Comparison of ENCODE assay signal across 26 mouse cellular contexts in genomic region chr14:24179466-24179991, GRCm38 (mm10).
A peak's percentile ranks its signal among the peaks of the same experiment; 100 is the strongest.
DNase-seq lines count a peak whose midpoint lies in the region; ATAC-seq and TF ChIP-seq lines count a peak whose summit lies in the region.
"Had no signal": no experiment of that assay in that cellular context is flagged by ENCODE, and none has a peak within 500 bp of the region (broad histone marks: within the 10 kb centered on the region; RNA-seq: fewer than 3 reads in every experiment).

No protein-coding gene starts in this region.

- peak; percentile 38 to 48 for DNase-seq in adrenal gland, postnatal 36 days
- DNase-seq in adrenal gland, postnatal 10 days: no peak
- no peak for DNase-seq in kidney, postnatal 25 days
- peak; percentile 21 for DNase-seq in lung, postnatal 0 days (ENCODE audit: low spot score)
- no peak for DNase-seq in lung, adult 2 months
- DNase-seq in embryonic facial prominence, embryonic 14.5 days (ENCODE audit: low spot score): peak; percentile 65
- DNase-seq in natural killer cell, adult 2 months (ENCODE audit: low spot score in 2 of 2): no peak
- DNase-seq: cerebellum, adult 18-20 months; cerebellum, postnatal 14 days; gastrocnemius, postnatal 36 days; heart, adult 2 months; heart, postnatal 14 days; liver, embryonic 13.5 days; retina, postnatal 1 day; right cerebral cortex, postnatal 25 days; spleen, adult 18-20 months had no signal

- no peak for TF ChIP-seq CTCF in lung, postnatal 0 days (IDR thresholded peaks at IDR 0.05)
- TF ChIP-seq CTCF in lung, adult 2 months (IDR thresholded peaks at IDR 0.05; ENCODE audit: insufficient read depth, low read length): no peak

- TF ChIP-seq EP300 in lung, postnatal 0 days (IDR thresholded peaks at IDR 0.05): no peak

- TF ChIP-seq POLR2A in lung, adult 2 months (IDR thresholded peaks at IDR 0.05; ENCODE audit: borderline replicate concordance, extremely low read depth, low read depth, low read length): no peak

- 81% methylated on average over 6 of the region's 6 CpGs for WGBS in kidney, embryonic 15.5 days
- WGBS in lung, postnatal 0 days: 67% methylated on average over 6 of the region's 6 CpGs
- 63% methylated on average over 6 of the region's 6 CpGs for WGBS in lung, adult 2 months
- WGBS in embryonic facial prominence, embryonic 14.5 days: 67% methylated on average over 6 of the region's 6 CpGs

- H3K4me2 ChIP-seq in kidney, embryonic 15.5 days: no peak overlapping the region
- H3K4me2 ChIP-seq in lung, postnatal 0 days (replicated peaks; ENCODE audit: low read depth, low read length): no peak overlapping the region
- H3K4me2 ChIP-seq in embryonic facial prominence, embryonic 14.5 days (ENCODE audit: low read depth, low read length): no peak overlapping the region
- H3K4me2 ChIP-seq: embryonic facial prominence, embryonic 12.5 days; forebrain, embryonic 13.5 days; heart, embryonic 13.5 days; liver, embryonic 13.5 days; midbrain, embryonic 15.5 days; neural tube, embryonic 13.5 days had no signal

- no peaks in the 10 kb centered on the region for H3K27me3 ChIP-seq in kidney, embryonic 15.5 days
- H3K27me3 ChIP-seq in lung, postnatal 0 days (replicated peaks; ENCODE audit: insufficient read depth, low read length): no peaks in the 10 kb centered on the region
- H3K27me3 ChIP-seq in embryonic facial prominence, embryonic 14.5 days (replicated peaks; ENCODE audit: control insufficient read depth, insufficient read depth, low read length): no peaks in the 10 kb centered on the region
- H3K27me3 ChIP-seq: embryonic facial prominence, embryonic 12.5 days; forebrain, embryonic 13.5 days; heart, embryonic 13.5 days; liver, embryonic 13.5 days; midbrain, embryonic 15.5 days; neural tube, embryonic 13.5 days; Patski had no signal

- no peaks in the 10 kb centered on the region for H3K9me3 ChIP-seq in kidney, embryonic 15.5 days (replicated peaks)
- H3K9me3 ChIP-seq in lung, postnatal 0 days (ENCODE audit: low read length): no peaks in the 10 kb centered on the region
- H3K9me3 ChIP-seq in embryonic facial prominence, embryonic 14.5 days (ENCODE audit: control insufficient read depth, low read length): no peaks in the 10 kb centered on the region
- H3K9me3 ChIP-seq: embryonic facial prominence, embryonic 12.5 days; forebrain, embryonic 13.5 days; G1E; heart, embryonic 13.5 days; liver, embryonic 13.5 days; midbrain, embryonic 15.5 days; neural tube, embryonic 13.5 days had no signal

- peaks cover 43% of the 10 kb centered on the region for H3K36me3 ChIP-seq in kidney, embryonic 15.5 days
- H3K36me3 ChIP-seq in lung, postnatal 0 days (ENCODE audit: insufficient read depth, low read length): peaks cover 10% of the 10 kb centered on the region
- peaks cover 30% of the 10 kb centered on the region for H3K36me3 ChIP-seq in embryonic facial prominence, embryonic 14.5 days (ENCODE audit: control insufficient read depth, insufficient read depth, low read length)
- H3K36me3 ChIP-seq: liver, embryonic 13.5 days had no signal

- H3K9ac ChIP-seq in kidney, embryonic 15.5 days: no peak overlapping the region
- no peak overlapping the region for H3K9ac ChIP-seq in lung, postnatal 0 days (replicated peaks; ENCODE audit: low read depth)
- no peak overlapping the region for H3K9ac ChIP-seq in embryonic facial prominence, embryonic 14.5 days (ENCODE audit: low read depth, low read length)
- H3K9ac ChIP-seq: embryonic facial prominence, embryonic 12.5 days; forebrain, embryonic 13.5 days; heart, embryonic 13.5 days; liver, embryonic 13.5 days; midbrain, embryonic 15.5 days; neural tube, embryonic 13.5 days had no signal

- peaks cover 7% of the 10 kb centered on the region; the same call in 1 of the 2 replicates for H3K4me1 ChIP-seq in kidney, embryonic 15.5 days
- no peaks in the 10 kb centered on the region for H3K4me1 ChIP-seq in lung, postnatal 0 days (ENCODE audit: insufficient read depth, low read depth, low read length)
- no peaks in the 10 kb centered on the region for H3K4me1 ChIP-seq in lung, adult 2 months (ENCODE audit: control insufficient read depth, insufficient read depth, low read length)
- H3K4me1 ChIP-seq in embryonic facial prominence, embryonic 14.5 days (ENCODE audit: control insufficient read depth, insufficient read depth, low read length): 0 out of 2 replicates have a peak, but pooled peaks cover 3% of the 10 kb centered on the region
- H3K4me1 ChIP-seq: liver, embryonic 13.5 days had no signal

- H3K27ac ChIP-seq in kidney, embryonic 15.5 days: peak overlapping the region; percentile 22; the same call in 1 of the 2 replicates
- no peak overlapping the region for H3K27ac ChIP-seq in lung, postnatal 0 days (ENCODE audit: low read length)
- H3K27ac ChIP-seq in embryonic facial prominence, embryonic 14.5 days (replicated peaks; ENCODE audit: low read depth, low read length): peak overlapping the region; percentile 45; the same call in 1 of the 2 replicates
- H3K27ac ChIP-seq: embryonic facial prominence, embryonic 12.5 days; forebrain, embryonic 13.5 days; heart, adult 2 months; heart, embryonic 13.5 days; hindbrain, postnatal 0 days; liver, embryonic 13.5 days; macrophage; midbrain, embryonic 15.5 days; neural tube, embryonic 13.5 days had no signal

- ATAC-seq in kidney, embryonic 15.5 days (replicated peaks; ENCODE audit: low FRiP score): no peak
- ATAC-seq in lung, postnatal 0 days: no peak
- peak; percentile 42 for ATAC-seq in embryonic facial prominence, embryonic 14.5 days (ENCODE audit: low read depth)
- ATAC-seq: forebrain, embryonic 13.5 days; hindbrain, postnatal 0 days; midbrain, embryonic 15.5 days; Patski had no signal

- H3K4me3 ChIP-seq in kidney, embryonic 15.5 days (replicated peaks): no peak overlapping the region
- no peak overlapping the region for H3K4me3 ChIP-seq in lung, postnatal 0 days (ENCODE audit: low read depth, low read length)
- no peak overlapping the region for H3K4me3 ChIP-seq in lung, adult 2 months (replicated peaks; ENCODE audit: extremely low read depth, low read depth, low read length)
- no peak overlapping the region for H3K4me3 ChIP-seq in embryonic facial prominence, embryonic 14.5 days (ENCODE audit: low read depth, low read length)
- H3K4me3 ChIP-seq: embryonic facial prominence, embryonic 12.5 days; forebrain, embryonic 13.5 days; heart, adult 2 months; heart, embryonic 13.5 days; liver, embryonic 13.5 days; midbrain, embryonic 15.5 days; neural tube, embryonic 13.5 days had no signal

Comparison
In these comparisons a context has a peak if more than half of its experiments do, and no peak if none do; other contexts are left out.
1. DNase-seq: peak in adrenal gland, postnatal 36 days (2 of 2), lung, postnatal 0 days (single experiment) and embryonic facial prominence, embryonic 14.5 days (single experiment); none in adrenal gland, postnatal 10 days (single experiment), kidney, postnatal 25 days (0 of 2), lung, adult 2 months (single experiment) and natural killer cell, adult 2 months (0 of 2).